Mouse (Mus musculus): Measurements from ENCODE around the gene Lpcat3. TPM values are rescaled to one million over a fixed set of nuclear protein-coding genes. Genes with fewer than 3 reads are reported as not detected.
A peak's percentile ranks its signal among the peaks of the same experiment; 100 is the strongest.

Gene Lpcat3
- total and polyA plus RNA-seq, 2 experiments from 2014 or later = 49.3 to 62.7 TPM

GRCm38 (mm10) chr6:124661995-124662394 lies 832 bp upstream of the Lpcat3 start:
- ATAC-seq (ENCODE audit: insufficient read depth, low read depth) (no peak), DNase-seq (ENCODE audit: low spot score) (no peak)
- Histone ChIP-seq H3K4me3 (ENCODE audit: low read depth, low read length) (peak overlapping the region; percentile 59), H3K4me2 (ENCODE audit: low read depth, low read length) (peak overlapping the region; percentile 88), H3K9ac (replicated peaks; ENCODE audit: low read depth, low read length) (peak overlapping the region; percentile 63), H3K4me1 (ENCODE audit: control insufficient read depth, insufficient read depth) (peaks cover 12% of the 10 kb centered on the region), H3K36me3 (replicated peaks; ENCODE audit: control insufficient read depth, insufficient read depth, low read length) (no peaks in the 10 kb centered on the region), H3K27me3 (ENCODE audit: control insufficient read depth, insufficient read depth, low read length) (no peaks in the 10 kb centered on the region), H3K27ac (ENCODE audit: low read depth) (peak overlapping the region; percentile 89), H3K9me3 (replicated peaks; ENCODE audit: control insufficient read depth, low read length) (no peaks in the 10 kb centered on the region)
- no peak for TF ChIP-seq EP300 (IDR thresholded peaks at IDR 0.05; ENCODE audit: low read depth)
- WGBS = 33% methylated on average over 6 of the region's 6 CpGs

- H3K4me1 ChIP-seq (ENCODE audit: control insufficient read depth, insufficient read depth) = peaks cover 12% of the 10 kb centered on the region
- ATAC-seq (ENCODE audit: insufficient read depth, low read depth) = no peak
- H3K4me3 ChIP-seq (ENCODE audit: low read depth, low read length) = peak overlapping the region; percentile 59
- WGBS = 12% methylated on average over 13 of the region's 13 CpGs
- H3K27ac ChIP-seq (ENCODE audit: low read depth) = peak overlapping the region; percentile 65
- no peaks in the 10 kb centered on the region for H3K9me3 ChIP-seq (replicated peaks; ENCODE audit: control insufficient read depth, low read length)
- TF ChIP-seq EP300 (IDR thresholded peaks at IDR 0.05; ENCODE audit: low read depth) = no peak
- TF ChIP-seq CTCF (IDR thresholded peaks at IDR 0.05; ENCODE audit: low read depth) = no peak
- H3K27me3 ChIP-seq (ENCODE audit: control insufficient read depth, insufficient read depth, low read length) = no peaks in the 10 kb centered on the region
- H3K9ac ChIP-seq (replicated peaks; ENCODE audit: low read depth, low read length) = peak overlapping the region; percentile 56
- DNase-seq (ENCODE audit: low spot score) = no peak
- H3K36me3 ChIP-seq (replicated peaks; ENCODE audit: control insufficient read depth, insufficient read depth, low read length) = no peaks in the 10 kb centered on the region
- peak overlapping the region; percentile 88 for H3K4me2 ChIP-seq (ENCODE audit: low read depth, low read length)
These were observed 583 bp downstream of the Lpcat3 start for GRCm38 (mm10) chr6:124663424-124663795.

- Histone ChIP-seq H3K4me2 (ENCODE audit: low read depth, low read length) (peak overlapping the region; percentile 88), H3K4me3 (ENCODE audit: low read depth, low read length) (peak overlapping the region; percentile 59)
- 85% methylated on average over 7 of the region's 7 CpGs for WGBS
These were observed 1.4 kb downstream of the Lpcat3 start for GRCm38 (mm10) chr6:124664256-124664655.

GRCm38 (mm10) chr6:124665011-124665410 lies 2.2 kb downstream of the Lpcat3 start:
- no peak overlapping the region for H3K4me3 ChIP-seq (ENCODE audit: low read depth, low read length)

More at GRCm38 (mm10) chr6:124664256-124664655, 1.4 kb downstream of the Lpcat3 start:
- DNase-seq (ENCODE audit: low spot score) (no peak), ATAC-seq (ENCODE audit: insufficient read depth, low read depth) (no peak)
- TF ChIP-seq EP300 (IDR thresholded peaks at IDR 0.05; ENCODE audit: low read depth) (no peak), CTCF (IDR thresholded peaks at IDR 0.05; ENCODE audit: low read depth) (no peak)
- Histone ChIP-seq H3K4me1 (ENCODE audit: control insufficient read depth, insufficient read depth) (peaks cover 12% of the 10 kb centered on the region), H3K27ac (ENCODE audit: low read depth) (no peak overlapping the region), H3K9ac (replicated peaks; ENCODE audit: low read depth, low read length) (no peak overlapping the region), H3K27me3 (ENCODE audit: control insufficient read depth, insufficient read depth, low read length) (no peaks in the 10 kb centered on the region), H3K36me3 (replicated peaks; ENCODE audit: control insufficient read depth, insufficient read depth, low read length) (no peaks in the 10 kb centered on the region), H3K9me3 (replicated peaks; ENCODE audit: control insufficient read depth, low read length) (no peaks in the 10 kb centered on the region)

DNA sequence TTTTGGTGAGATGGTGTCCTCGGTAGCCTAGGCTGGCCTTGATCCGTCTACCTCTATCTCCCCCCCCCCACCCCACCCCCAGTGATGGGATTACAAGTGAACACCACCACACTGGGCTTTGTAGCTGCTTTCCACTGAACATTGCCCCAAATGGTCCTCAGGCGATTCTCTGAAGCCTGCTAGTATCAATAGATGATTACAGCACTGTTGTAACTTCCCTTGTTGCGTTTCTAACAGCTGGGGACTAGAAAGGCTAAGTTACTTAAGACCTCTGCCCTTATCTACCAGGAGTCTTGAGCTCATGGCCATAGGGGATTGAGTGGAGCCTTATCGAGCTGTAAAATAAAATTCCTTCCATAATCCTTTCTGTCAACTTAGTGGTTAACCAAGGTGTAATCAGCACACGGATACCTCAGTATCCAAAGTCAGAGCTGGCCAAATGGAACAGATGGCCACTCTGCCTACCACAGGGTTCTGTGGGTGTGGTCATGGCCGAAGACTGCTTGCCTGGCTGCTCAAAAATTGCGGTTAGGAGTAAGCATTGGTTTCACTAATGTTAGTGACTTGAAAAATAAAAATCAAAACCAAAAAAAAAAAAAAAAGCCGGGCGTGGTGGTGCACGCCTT lies 6.5 kb downstream of the Lpcat3 start:
- H3K36me3 ChIP-seq (replicated peaks; ENCODE audit: control insufficient read depth, insufficient read depth, low read length) = no peaks in the 10 kb centered on the region
- WGBS = 77% methylated on average over 11 of the region's 11 CpGs
- no peak for TF ChIP-seq CTCF (IDR thresholded peaks at IDR 0.05; ENCODE audit: low read depth)
- no peak for TF ChIP-seq EP300 (IDR thresholded peaks at IDR 0.05; ENCODE audit: low read depth)

More at GRCm38 (mm10) chr6:124665011-124665410, 2.2 kb downstream of the Lpcat3 start:
- H3K9me3 ChIP-seq (replicated peaks; ENCODE audit: control insufficient read depth, low read length) = no peaks in the 10 kb centered on the region
- H3K4me2 ChIP-seq (ENCODE audit: low read depth, low read length) = no peak overlapping the region
- H3K9ac ChIP-seq (replicated peaks; ENCODE audit: low read depth, low read length) = no peak overlapping the region
- ATAC-seq (ENCODE audit: insufficient read depth, low read depth) = no peak
- H3K27me3 ChIP-seq (ENCODE audit: control insufficient read depth, insufficient read depth, low read length) = no peaks in the 10 kb centered on the region
- H3K27ac ChIP-seq (ENCODE audit: low read depth) = no peak overlapping the region
- peaks cover 12% of the 10 kb centered on the region for H3K4me1 ChIP-seq (ENCODE audit: control insufficient read depth, insufficient read depth)
- WGBS = 89% methylated on average over 10 of the region's 10 CpGs
- H3K36me3 ChIP-seq (replicated peaks; ENCODE audit: control insufficient read depth, insufficient read depth, low read length) = no peaks in the 10 kb centered on the region
- no peak for DNase-seq (ENCODE audit: low spot score)
- TF ChIP-seq CTCF (IDR thresholded peaks at IDR 0.05; ENCODE audit: low read depth) (no peak), EP300 (IDR thresholded peaks at IDR 0.05; ENCODE audit: low read depth) (no peak)

More for the DNA sequence above, 6.5 kb downstream of the Lpcat3 start:
- no peak overlapping the region for H3K4me2 ChIP-seq (ENCODE audit: low read depth, low read length)
- H3K4me1 ChIP-seq (ENCODE audit: control insufficient read depth, insufficient read depth) = 0 out of 2 replicates have a peak, but pooled peaks cover under 1% of the 10 kb centered on the region
- DNase-seq (ENCODE audit: low spot score) (no peak), ATAC-seq (ENCODE audit: insufficient read depth, low read depth) (no peak)
- no peak overlapping the region for H3K27ac ChIP-seq (ENCODE audit: low read depth)
- no peak overlapping the region for H3K9ac ChIP-seq (replicated peaks; ENCODE audit: low read depth, low read length)
- H3K9me3 ChIP-seq (replicated peaks; ENCODE audit: control insufficient read depth, low read length) = no peaks in the 10 kb centered on the region
- H3K27me3 ChIP-seq (ENCODE audit: control insufficient read depth, insufficient read depth, low read length) = no peaks in the 10 kb centered on the region
- no peak overlapping the region for H3K4me3 ChIP-seq (ENCODE audit: low read depth, low read length)
